Mouse (Mus musculus) forelimb bud, embryonic 11.5 days (tissue): Measurements from ENCODE around the gene Ralgps1.

Experiments
- DNase-seq: peaks from one replicate; pipeline ENCODE4 v3.0.0-alpha.2; 2012; ENCODE audit warnings: low read depth, low spot score

Gene Ralgps1

GRCm38 (mm10) chr2:33280525-33280924 lies 90.8 kb downstream of the Ralgps1 start:
- DNase-seq, result no peak

- no peak for DNase-seq
Observed at GRCm38 (mm10) chr2:33279758-33280157, 91.5 kb downstream of the Ralgps1 start.

GRCm38 (mm10) chr2:33274719-33275490 lies 96.4 kb downstream of the Ralgps1 start:
- no peak for DNase-seq

GRCm38 (mm10) chr2:33272665-33273439 lies 98.4 kb downstream of the Ralgps1 start:
- DNase-seq, result no peak

GRCm38 (mm10) chr2:33271511-33271910 lies 99.8 kb downstream of the Ralgps1 start:
- no peak for DNase-seq

- DNase-seq, result no peak
Observed at GRCm38 (mm10) chr2:33270569-33270968, 100.7 kb downstream of the Ralgps1 start.

- DNase-seq, result no peak
Observed at GRCm38 (mm10) chr2:33269132-33269493, 102.2 kb downstream of the Ralgps1 start.

GRCm38 (mm10) chr2:33268384-33269131 lies 102.7 kb downstream of the Ralgps1 start:
- no peak for DNase-seq

GRCm38 (mm10) chr2:33267075-33267474 lies 104.2 kb downstream of the Ralgps1 start:
- no peak for DNase-seq

- DNase-seq, result no peak
Observed at GRCm38 (mm10) chr2:33265793-33266192, 105.5 kb downstream of the Ralgps1 start.

GRCm38 (mm10) chr2:33261475-33261874 lies 109.8 kb downstream of the Ralgps1 start:
- DNase-seq, result no peak

- no peak for DNase-seq
Observed at GRCm38 (mm10) chr2:33260772-33261171, 110.5 kb downstream of the Ralgps1 start.

- DNase-seq, result no peak
Observed at GRCm38 (mm10) chr2:33256769-33257537, 114.3 kb downstream of the Ralgps1 start.

- no peak for DNase-seq
Observed at GRCm38 (mm10) chr2:33254318-33254985, 116.8 kb downstream of the Ralgps1 start.

- peak; percentile 65 for DNase-seq
Observed at GRCm38 (mm10) chr2:33253572-33254190, 117.6 kb downstream of the Ralgps1 start.

GRCm38 (mm10) chr2:33252751-33253150 lies 118.5 kb downstream of the Ralgps1 start:
- DNase-seq, result no peak

- DNase-seq, result no peak
Observed at GRCm38 (mm10) chr2:33249922-33250633, 121.2 kb downstream of the Ralgps1 start.

GRCm38 (mm10) chr2:33248549-33248948 lies 122.7 kb downstream of the Ralgps1 start:
- no peak for DNase-seq

- no peak for DNase-seq
Observed at GRCm38 (mm10) chr2:33246841-33247240, 124.4 kb downstream of the Ralgps1 start.

- no peak for DNase-seq
Observed at GRCm38 (mm10) chr2:33245350-33245749, 125.9 kb downstream of the Ralgps1 start.
